Mouse (Mus musculus): ENCODE measurements around the gene Hnrnpul2.

Gene Hnrnpul2

GRCm38 (mm10) chr19:8819596-8820423 lies at the start of gene Hnrnpul2:
TSS of gene Hnrnpul2 (plus strand) at chr19:8820010.
- peak; percentile 92 to 98 for DNase-seq

GRCm38 (mm10) chr19:8770567-8771270 lies 49.1 kb upstream of the Hnrnpul2 start, which contains the start of gene Tmem223:
TSS of gene Tmem223 (plus strand) at chr19:8770996.
- DNase-seq, result peak; percentile 66 to 77

DNA sequence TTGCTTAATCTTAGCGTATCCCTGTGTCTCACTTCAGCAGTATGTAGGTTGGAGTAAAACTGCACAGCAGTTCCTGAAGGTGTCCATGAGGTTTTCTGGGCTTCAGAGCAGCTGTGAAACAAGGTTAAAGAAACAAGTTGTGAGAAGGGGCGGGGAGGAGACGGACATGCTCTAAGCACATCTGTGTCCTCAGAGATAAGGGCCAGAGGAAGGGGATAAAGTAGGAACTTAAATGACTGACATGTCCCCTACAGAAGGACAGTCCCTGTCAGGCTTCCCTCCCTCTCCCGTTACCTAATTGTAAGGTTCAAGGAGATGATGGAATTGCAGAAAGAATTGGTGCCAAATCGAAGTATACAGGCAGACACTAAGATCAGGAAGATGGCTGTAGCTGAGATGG lies 46.8 kb upstream of the Hnrnpul2 start:
- no peak for DNase-seq

GRCm38 (mm10) chr19:8773409-8773808 lies 46.4 kb upstream of the Hnrnpul2 start:
- no peak for DNase-seq

DNA sequence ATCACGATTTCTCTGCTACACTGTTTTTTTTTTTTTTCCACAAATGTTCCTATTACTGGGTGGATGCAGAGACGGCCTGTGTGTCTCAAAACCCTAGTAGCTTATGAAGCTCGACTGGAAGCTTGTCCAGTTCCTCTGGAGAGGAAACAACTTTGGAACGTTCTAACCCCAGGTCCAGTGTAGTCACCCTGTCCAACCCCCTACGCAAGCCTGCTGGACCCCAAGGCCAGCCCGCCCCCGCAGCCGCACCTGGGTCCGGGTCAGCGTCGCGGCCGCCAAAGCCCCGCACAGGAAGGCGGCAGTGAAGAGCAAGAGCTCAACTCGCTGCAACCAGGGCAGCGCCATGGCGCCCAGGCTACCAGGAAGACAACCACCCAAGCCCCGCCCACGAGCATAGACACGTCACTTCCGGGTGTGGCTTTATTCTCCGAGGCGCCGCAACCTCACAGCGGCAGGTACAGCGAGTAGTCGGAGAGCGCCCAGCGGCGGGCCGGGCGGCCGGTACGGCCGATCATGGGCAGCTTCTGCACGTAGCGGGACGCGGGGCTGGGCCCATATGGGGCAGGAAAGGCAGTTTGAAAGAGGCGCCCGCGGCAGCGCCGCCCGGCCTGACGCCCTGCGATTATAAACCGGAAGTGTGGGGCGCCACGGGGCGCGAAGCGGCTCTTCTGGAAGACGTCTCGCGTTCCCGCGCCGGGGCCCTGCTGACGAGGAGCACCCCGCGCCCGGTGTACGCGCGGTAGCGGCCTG lies 45.5 kb upstream of the Hnrnpul2 start, which contains the start of gene Tmem179b:
Gene Tmem179b, minus strand, starts transcription at position 382 of the 750 bp plus-strand sequence.
- peak; percentile 93 to 97 for DNase-seq

DNA sequence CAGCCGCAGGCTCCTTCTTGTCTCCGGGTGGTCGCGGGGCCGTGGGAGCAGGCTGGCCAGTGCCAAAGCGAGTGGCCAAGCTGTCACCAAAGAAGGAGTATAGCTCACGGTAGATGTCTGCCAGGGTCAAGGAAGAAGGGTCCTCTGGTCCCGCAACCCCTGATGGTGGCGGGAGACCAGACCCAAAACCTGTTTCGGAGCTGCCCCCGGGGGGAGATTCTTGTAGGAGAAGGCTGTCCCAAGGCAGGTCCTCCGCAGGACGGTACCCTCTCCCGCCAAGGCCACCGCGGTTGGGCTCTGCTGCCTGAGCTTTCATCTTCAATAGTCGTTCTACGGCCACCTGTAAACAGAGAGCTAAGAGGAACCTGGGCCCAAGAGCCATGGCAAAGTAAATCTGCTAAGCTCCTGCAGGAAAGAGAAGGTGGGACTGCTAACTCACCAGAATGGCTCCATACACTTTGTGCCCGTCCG lies 44.8 kb upstream of the Hnrnpul2 start:
- no peak for DNase-seq

GRCm38 (mm10) chr19:8786008-8786781 lies 33.6 kb upstream of the Hnrnpul2 start, which contains the start of gene Taf6l:
TSS of gene Taf6l (minus strand) at chr19:8786417.
- peak; percentile 80 to 84 for DNase-seq

DNA sequence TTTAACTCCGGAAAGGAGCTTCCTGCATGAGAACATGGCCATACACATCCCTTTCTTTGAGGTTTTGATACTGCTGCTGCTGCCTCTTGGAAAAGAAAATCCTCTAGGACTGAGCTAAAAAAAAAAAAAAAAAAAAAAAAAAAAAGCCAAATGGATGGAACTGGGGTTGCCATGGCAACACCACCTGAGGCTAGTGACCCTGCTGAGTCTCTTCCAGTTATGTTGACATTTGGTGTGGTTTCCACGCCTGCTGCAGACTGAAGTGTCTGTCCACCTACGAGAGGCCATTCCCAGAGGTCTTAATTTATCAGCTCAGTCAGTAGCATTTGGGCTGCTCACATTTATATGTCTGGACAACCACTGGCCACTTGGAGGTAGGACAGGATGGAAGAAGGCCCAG lies 31.3 kb upstream of the Hnrnpul2 start:
- DNase-seq, result no peak

- no peak for DNase-seq
Measured at GRCm38 (mm10) chr19:8789171-8789570, 30.6 kb upstream of the Hnrnpul2 start.

- no peak for DNase-seq
Measured at GRCm38 (mm10) chr19:8790171-8790570, 29.6 kb upstream of the Hnrnpul2 start.

DNA sequence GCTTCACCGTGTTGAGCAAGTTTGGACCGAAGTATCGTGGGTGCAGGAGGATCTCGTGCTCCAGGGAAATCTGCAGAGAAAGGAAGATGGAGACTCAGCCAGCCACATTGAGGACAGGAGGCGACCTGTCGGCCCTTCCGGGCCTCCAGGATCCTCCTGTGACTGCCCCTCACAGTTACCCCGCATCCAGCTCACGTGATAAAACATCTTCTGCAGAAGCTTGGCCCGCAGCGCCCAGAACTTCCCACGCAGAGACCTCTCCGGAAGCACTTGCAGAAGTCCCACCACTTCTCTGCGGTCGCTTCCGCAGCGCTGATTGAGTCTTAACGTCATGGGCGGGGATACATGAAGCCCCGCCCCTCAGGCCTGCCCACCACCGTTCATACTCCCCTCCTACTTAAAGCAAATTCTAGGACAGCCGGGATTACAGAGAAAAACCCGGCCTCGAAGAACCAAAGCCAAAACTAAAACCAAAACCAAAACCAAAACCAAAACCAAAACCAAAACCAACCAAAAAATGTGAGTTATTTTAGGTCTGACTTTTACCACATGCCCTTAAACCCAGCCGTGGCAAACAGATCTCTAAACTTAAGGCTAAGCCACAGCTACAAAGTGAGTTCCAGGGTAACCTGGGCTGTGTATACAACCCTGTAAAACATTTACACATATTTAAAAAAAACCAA lies 21.4 kb upstream of the Hnrnpul2 start, which contains the start of gene Polr2g:
Gene Polr2g, minus strand, starts transcription at position 314 of the 683 bp plus-strand sequence.
- DNase-seq, result peak; percentile 83

DNA sequence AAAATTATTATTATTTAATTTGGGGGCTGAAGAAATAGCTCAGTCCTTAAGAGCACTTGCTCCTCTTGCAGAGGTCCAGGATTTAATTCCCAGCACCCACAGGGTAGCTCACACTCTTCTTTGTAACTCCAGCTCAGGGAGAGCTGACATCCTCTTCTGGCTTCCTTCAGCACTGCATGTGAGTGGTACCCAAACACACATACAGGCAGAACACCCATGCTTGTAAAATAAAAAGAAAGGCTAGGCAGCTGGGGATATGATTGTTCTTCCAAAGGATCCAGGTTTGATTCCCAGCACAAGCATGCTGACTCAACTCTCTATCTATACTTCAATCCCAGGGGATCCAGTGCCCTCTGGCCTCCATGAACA lies 20.9 kb upstream of the Hnrnpul2 start:
- DNase-seq, result no peak

- peak; percentile 80 to 89 for DNase-seq
Measured at GRCm38 (mm10) chr19:8802130-8802821, 17.5 kb upstream of the Hnrnpul2 start, which contains the start of gene Zbtb3. TSS of gene Zbtb3 (plus strand) at chr19:8802555.

GRCm38 (mm10) chr19:8803204-8803780 lies 16.5 kb upstream of the Hnrnpul2 start:
- DNase-seq, result no peak

DNA sequence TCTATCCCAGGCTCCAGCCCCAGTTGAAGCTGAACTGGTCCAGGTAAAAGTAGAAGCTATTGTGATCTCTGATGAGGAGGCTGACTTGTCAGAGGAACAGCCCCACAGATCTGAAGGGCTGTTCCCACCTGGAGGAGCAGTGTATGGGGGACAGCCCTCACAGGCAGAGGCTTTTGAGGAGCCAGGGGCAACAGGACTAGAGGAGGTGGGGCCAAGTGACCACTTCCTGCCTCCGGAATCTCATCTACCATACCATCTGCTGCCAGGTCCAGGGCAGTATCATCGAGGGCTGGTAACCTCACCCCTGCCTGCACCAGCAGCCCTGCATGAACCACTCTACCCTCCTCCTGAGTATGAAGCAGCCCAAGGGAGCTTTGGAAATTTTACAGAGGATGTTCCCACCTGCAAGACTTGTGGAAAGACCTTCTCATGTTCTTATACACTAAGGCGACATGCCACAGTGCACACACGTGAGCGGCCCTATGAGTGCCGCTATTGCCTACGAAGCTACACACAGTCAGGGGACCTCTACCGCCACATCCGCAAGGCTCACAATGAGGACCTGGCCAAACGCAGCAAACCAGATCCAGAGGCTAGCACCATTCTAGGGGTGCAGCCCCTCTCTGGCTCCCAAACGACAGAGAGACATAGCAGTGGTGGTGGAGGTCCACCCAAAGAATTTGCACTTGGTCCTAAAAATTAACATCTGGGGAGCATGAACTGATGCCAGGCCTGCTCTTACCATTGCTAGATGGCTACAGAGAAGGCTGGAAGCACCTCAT lies 15.7 kb upstream of the Hnrnpul2 start:
- DNase-seq, result no peak

- no peak for DNase-seq
Measured at GRCm38 (mm10) chr19:8806810-8807209, 13.0 kb upstream of the Hnrnpul2 start.

DNA sequence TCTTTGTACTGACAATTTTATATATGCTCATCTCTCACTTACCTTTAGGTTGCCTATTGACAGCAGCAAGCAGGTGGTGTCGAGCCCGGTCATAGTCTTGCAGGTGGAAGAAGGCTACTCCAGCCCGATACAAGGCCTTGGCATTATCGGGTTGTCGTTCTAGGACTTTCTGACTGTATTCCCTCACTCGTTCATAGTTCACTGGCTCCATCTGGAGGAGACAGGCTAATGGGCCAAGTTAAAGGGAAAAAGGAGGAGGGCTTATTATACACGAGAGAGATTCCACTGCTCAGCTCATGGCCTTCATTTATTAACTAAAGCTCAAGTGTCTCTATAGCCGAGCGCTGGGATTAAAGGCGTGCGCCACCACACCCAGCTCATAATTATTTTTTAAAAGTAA lies 4.0 kb upstream of the Hnrnpul2 start:
- no peak for DNase-seq

DNA sequence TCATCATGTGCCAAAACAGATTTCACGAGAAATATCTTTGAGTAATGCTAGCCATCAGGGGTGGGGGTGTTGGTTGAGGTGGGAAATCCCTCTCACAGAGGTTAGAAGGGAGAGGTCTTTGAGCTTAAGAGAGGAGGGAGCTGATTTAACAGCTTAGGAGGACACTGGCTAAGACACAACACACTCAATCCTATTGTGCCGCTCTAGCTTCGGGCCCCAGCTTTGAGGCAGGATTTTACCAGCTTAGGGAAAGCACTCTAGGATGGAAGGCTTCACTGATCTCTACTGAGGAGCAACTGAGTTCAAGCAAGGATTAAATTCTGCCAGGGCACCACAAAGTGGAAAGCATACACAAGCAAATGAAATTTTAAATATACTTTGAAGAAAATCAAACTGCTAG lies 2.8 kb upstream of the Hnrnpul2 start:
- DNase-seq, result no peak

GRCm38 (mm10) chr19:8818301-8818798 lies 1.5 kb upstream of the Hnrnpul2 start:
- no peak for DNase-seq
